Mouse (Mus musculus) lung, adult 2 months (tissue): ENCODE data around the gene Gon7.

Experiments used
- CTCF ChIP-seq: fragments of 200-500 bp; IDR thresholded peaks from 2 replicates; pipeline ENCODE4 v1.5.1; 2011; ENCODE audit warnings: mild to moderate bottlenecking, low read length, control low read depth; ENCODE audit not compliant: insufficient read depth
- POLR2A ChIP-seq: fragments of 200-500 bp; IDR thresholded peaks from 2 replicates; pipeline ENCODE4 v1.6.1; 2011; ENCODE audit warnings: low read depth, mild to moderate bottlenecking, control low read depth, low read length, borderline replicate concordance; ENCODE audit errors: extremely low read depth

- TF ChIP-seq CTCF (no peak), POLR2A (no peak)
Measured at GRCm38 (mm10) chr12:102714654-102715395, 42.8 kb downstream of the Gon7 start.
